Mouse (Mus musculus) thymus, postnatal 4 days (tissue): ENCODE measurements around the gene Gmeb1.
A peak's percentile ranks its signal among the peaks of the same experiment; 100 is the strongest.
"Not testable (repeated sequence)": the region's sequence is repeated elsewhere in the genome, so short reads cannot be mapped to it uniquely, and the experiment has no call there.

Experiments
- DNase-seq: peaks from one replicate; pipeline ENCODE4 v3.0.0; 2021

The Gmeb1 gene

GRCm38 (mm10) chr4:132273166-132273565 lies 11.8 kb upstream of the Gmeb1 start:
- DNase-seq: no peak

DNA sequence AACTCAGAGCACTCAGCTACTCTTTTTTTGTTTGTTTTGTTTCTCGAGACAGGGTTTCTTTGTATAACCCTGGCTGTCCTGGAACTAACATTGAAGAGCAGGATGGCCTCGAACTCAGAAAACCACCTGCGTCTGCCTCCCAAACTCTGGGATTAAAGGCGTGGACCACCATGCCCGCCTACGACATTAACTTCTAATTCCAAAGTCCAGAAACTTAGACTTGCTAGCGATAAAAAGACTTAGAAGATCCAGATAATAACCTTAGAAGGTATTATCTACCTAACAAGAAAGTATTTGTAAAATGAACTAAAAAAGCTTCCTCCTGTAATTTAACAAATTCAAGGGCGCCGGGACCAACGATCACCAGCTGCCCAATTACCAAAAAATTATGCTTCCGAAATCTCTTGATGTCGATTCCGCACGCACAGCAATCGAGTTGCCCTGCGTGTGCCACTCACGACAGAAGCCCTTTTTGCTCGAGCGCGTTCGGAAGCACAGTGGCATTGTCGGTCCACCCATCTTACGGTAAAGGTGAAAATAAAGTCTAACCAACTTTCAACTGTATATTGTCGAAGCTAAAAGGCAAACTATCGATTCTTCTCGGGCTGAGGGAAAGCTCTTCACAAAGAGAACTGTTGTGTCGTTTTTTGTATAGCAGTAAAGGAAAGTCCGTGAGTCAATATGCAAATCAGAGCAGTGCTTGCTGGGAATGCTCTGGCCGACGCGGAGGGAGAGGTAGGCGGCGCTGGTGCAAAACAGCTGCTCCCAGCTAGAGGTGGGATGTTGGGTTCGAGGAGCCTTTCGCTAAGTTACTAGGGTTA lies 8.5 kb upstream of the Gmeb1 start:
- DNase-seq: peak; percentile 87

DNA sequence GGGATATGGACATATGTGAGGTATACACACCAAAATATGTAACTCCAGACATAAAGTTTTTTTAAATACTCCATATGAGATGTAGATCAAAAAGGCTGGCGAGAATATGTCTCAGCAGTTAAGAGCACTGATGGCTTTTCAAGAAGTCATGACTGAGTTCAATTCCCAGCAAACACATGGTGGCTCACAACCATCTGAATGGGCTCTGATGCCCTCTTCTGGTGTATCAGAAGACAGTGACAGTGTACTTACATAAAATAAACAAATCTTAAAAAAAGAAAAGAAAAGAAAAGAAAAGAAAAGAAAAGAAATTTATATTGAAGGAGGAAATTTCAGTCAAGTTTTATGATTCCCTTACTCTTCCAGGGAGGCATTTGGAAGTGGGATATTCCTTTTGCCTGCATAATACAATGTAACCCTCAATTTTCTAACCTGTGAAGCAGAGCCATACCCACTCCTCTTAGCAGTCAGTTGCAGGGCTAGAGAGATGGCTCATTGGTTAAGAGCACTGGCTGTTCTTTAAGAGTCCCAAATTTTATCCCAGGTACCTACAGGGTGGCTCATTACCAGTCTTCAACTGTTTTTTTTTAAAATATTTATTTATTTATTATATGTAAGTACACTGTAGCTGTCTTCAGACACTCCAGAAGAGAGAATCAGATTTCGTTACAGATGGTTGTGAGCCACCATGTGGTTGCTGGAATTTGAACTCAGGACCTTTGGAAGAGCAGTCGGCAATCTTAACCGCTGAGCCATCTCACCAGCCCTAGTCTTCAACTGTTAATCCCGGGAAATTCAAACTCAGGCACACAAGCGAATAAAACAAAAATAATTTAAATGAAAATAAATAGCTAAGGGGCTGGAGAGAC lies 7.7 kb upstream of the Gmeb1 start:
- no peak for DNase-seq

DNA sequence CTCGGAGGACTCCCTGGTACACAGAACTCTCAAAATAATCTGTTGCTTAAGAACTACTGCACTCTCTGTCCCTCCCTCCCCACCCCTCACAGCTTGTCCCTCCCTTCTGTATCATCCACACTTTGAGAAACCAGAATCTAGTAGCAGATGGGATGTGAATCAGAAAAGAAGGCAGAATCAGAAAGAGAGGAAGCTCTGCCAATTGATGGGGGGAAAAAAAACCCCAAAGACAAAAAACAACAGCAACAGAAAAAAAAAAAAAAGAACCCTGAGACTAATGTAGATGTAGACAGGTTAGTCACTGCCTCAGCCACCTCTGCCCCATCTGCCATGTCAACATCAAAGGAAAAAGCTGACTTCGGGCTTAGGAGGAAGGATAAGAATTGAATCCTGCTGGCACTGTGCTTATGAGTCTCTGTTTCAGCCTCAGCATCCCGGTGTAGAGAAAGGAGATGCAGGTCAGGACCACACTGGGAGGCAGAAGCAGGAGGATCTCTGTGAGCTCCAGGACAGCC lies 5.5 kb upstream of the Gmeb1 start:
- no peak for DNase-seq

DNA sequence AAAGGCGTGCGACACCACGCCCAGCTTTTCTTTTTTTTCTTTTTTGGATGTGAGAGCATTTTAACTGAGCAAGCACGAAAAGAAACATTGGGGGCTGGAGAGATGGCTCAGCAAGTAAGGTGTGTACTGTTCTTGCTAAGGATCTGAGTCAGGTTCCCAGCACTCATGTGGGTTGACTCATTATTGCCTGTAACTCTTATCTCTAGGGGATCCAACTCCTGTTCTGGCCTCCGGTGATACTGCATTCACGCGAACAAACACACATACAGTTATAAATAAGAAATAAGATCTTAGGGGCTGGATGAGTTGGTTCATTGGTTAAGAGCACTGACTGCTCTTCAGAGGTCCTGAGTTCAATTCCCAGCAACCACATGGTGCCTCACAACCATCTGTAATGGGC lies 1.9 kb upstream of the Gmeb1 start:
- DNase-seq: no peak

GRCm38 (mm10) chr4:132262358-132262616 lies 885 bp upstream of the Gmeb1 start:
- no peak for DNase-seq

DNA sequence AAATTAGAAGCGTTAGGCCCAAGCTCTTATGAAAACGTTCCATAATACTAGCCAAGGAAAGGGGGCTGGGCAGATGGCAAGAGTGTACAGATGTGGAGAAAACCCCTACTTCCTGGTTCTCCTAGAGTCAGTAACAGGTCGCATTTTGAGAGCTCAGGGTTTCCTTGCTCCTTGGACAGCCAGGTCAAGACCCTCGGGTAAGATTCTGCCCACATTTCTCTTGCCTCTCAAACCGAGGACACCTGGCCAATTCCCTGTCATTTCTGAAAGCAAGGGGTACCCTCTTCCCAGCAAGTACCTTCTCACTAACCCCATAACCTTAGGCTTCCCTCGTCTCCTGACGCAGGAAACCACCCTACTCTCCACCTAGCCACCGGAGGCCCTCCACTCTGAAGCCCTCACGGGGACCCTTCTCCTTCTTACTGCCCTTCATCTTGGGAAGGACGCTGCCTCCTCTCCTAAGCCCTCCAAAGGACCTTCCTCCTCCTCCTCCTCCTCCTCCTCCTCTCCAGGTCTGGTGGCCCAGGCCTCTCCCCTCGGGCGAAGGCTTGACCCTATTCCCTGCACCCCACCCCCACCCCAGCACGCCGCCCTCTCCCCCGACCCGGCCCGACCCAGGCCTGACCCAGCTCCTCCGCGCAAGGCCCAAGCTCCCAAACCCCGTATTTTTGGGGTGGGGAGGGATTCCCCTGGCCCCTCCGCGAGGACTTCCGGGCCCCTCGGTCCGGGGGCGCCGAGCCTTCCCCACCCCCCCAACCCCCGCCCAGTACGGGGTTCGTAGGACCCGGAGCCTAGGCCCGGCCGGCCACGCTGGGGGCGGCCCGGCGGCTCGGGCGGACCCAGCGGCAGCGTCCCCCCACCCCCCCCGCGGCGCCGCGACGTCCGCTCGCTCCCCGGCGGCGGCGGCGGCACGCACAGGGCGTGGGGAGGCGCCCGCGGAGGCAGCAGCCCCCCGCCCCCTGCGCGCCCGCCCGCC lies 710 bp downstream of the Gmeb1 start:
- peak; percentile 77 for DNase-seq

- DNase-seq: no peak
These were observed 2.2 kb downstream of the Gmeb1 start for GRCm38 (mm10) chr4:132259248-132259647.

GRCm38 (mm10) chr4:132256384-132256783 lies 5.0 kb downstream of the Gmeb1 start:
- DNase-seq: no peak

DNA sequence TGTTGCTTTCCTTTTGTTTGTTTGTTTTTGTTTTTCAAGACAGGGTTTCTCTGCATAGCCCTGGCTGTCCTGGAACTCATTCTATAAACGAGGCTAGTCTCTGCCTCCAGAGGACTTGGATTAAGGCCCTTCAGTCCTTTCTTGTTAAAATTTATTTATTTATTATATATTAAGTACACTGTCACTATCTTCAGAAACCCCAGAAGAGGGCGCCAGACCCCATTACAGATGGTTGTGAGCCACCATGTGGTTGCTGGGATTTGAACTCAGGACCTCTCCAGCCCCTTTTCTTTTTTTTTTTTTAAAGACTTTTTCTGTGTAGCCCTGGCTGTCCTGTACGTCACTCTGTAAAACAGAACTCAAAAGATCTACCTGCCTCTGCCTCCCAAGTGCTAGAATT lies 6.4 kb downstream of the Gmeb1 start:
- DNase-seq: peak; percentile 45

DNA sequence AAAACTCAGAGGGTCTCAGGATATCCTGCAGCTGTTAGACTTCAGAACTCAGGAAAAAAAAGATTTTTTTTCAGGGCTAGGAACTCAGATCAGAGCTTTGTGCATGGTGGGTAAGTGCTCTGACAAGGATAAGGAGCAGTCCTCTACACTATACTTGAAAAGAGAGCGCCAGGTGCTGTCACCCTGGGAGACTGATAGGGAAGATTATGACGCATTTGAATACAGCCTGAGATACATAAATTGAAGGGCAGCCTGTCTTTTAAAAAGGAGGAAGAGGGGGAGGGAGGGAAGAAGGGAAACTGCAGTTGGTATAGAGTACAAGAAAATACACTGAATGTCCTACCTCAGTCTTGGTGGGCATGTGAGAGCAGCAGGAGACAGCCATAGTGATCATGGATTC lies 7.8 kb downstream of the Gmeb1 start:
- DNase-seq: no peak

- DNase-seq: no peak
These were observed 8.3 kb downstream of the Gmeb1 start for GRCm38 (mm10) chr4:132253128-132253527.

DNA sequence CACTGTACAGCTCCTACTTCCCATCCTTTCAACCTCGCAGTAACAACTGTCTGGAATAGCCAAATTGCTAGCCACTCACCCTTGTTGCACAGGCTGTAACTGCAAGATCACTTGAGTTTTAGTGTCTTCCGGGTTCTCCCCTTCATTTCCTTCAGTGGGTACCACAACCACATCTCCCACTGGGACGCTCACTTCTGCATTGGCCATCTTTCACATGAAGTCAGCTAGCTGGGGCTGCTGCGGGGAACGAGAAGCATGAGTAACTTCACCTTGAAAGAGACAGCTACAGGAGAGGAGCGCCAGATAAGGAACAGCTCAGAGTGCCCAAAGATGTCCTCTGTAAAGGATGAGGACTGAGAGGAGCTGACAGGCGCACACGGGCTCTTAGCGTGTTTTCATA lies 9.8 kb downstream of the Gmeb1 start:
- DNase-seq: no peak

DNA sequence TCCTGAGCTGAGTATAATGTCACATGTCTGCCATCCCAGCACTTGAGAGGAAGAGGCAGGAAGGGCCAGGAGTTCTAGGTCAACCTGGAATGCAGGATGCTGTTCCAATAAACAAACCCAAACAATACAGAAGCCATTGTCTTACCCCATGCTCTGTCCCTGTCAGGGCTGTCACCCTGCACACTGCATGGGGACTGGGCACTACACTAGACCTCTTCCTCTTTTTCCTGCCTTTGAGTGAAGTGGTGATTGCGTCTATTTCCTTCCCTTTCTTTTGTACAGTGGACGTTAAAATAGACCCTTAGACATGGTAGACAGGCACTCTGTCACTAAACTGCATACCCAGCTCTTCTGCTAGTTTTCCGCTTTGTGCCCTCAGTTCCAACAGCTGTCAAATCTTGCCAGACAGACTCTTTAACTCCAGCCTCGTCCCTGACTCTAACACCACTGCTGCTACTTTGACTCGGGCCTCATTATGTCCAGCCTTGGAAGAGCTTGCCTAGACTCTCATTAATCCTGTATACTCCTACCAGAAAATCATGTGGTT lies 13.9 kb downstream of the Gmeb1 start:
- DNase-seq: no peak

DNA sequence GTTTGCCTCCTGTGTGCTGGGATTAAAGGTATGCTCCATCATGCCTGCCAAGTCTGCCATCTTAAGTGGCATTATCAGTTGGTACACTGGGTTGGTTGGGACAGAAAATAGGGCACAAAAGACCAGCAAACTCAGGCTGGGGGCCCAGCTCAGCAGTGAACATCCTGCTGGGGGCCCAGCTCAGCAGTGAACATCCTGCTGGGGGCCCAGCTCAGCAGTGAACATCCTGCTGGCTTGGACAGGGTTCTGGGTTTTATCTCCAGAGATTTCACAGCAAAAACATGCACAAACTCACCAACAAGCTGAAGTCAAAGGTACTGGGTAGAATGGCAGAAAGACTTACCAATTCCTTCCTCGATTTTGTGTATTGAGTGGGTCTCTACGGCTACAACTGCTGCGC lies 15.8 kb downstream of the Gmeb1 start:
- peak; percentile 45 for DNase-seq

GRCm38 (mm10) chr4:132241208-132241607 lies 20.2 kb downstream of the Gmeb1 start:
- no peak for DNase-seq

- no peak for DNase-seq
These were observed 21.0 kb downstream of the Gmeb1 start for GRCm38 (mm10) chr4:132240367-132240766.

- no peak for DNase-seq
These were observed 23.0 kb downstream of the Gmeb1 start for GRCm38 (mm10) chr4:132238356-132238755.

GRCm38 (mm10) chr4:132234710-132235109 lies 26.7 kb downstream of the Gmeb1 start:
- no peak for DNase-seq

GRCm38 (mm10) chr4:132230422-132230821 lies 31.0 kb downstream of the Gmeb1 start:
- DNase-seq: no peak

GRCm38 (mm10) chr4:132222001-132222400 lies 39.4 kb downstream of the Gmeb1 start:
- not testable (repeated sequence) for DNase-seq

DNA sequence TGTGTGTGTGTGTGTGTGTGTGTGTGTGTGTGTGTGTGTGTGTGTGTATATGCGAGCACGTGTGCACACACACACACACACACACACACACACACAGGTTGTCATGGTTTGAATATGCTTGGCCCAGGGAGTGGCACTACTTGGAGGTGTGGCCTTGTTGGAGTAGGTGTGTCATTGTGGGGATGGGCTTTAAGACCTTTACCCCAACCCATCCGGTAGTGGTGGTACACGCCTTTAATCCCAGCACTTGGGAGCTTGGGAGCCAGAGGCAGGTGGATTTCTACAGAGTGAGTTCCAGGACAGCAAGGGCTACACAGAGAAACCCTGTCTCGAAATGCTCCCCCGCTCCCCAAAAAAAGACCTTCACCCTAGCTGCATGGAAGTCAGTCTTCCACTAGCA lies 43.0 kb downstream of the Gmeb1 start:
- not testable (repeated sequence) for DNase-seq

DNA sequence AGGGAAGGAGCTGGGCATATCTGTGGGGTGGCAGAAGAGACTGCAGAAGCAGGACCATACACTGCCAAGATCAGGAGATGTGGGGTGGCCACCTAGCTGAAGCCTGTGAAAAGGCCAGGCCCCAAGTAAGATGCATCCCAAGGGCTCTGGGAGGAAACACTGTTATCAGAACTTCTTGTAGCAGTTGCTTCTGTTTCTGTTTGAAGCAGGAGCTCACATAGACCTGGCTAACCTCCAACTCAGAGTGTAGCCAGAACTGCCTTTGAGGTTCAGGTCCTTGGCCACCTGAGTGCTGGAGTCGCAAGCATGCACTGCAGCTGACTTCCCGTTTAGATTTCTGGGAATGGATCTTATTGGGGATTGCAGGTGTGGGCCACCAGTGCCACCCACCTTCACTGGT lies 43.6 kb downstream of the Gmeb1 start:
- DNase-seq: no peak
